Mouse (Mus musculus) limb, embryonic 15.5 days (tissue): ENCODE results near the gene Tbx2. TPM values are rescaled to one million over a fixed set of nuclear protein-coding genes. Genes with fewer than 3 reads are reported as not detected.

Source experiments
- ATAC-seq: fragments of 200-750 bp; cut with Nextera tagmentation; 2 replicates; pipeline ENCODE4 v1.8.0; 2017; ENCODE audit warnings: low read depth, moderate TSS enrichment; ENCODE audit not compliant: insufficient number of reproducible peaks, low FRiP score, low TSS enrichment
- H3K27ac ChIP-seq: fragments of 300-500 bp; sonication (generic); 2 replicates; pipeline ENCODE4 v1.5.1; 2015; ENCODE audit warnings: moderate library complexity, mild to moderate bottlenecking, inconsistent platforms
- H3K27me3 ChIP-seq: fragments of 300-500 bp; sonication (generic); 2 replicates; pipeline ENCODE4 v1.6.1; 2015; ENCODE audit warnings: inconsistent platforms
- H3K36me3 ChIP-seq: fragments of 300-500 bp; sonication (generic); 2 replicates; pipeline ENCODE4 v1.6.1; 2015; ENCODE audit warnings: inconsistent platforms
- H3K4me1 ChIP-seq: fragments of 300-500 bp; sonication (generic); 2 replicates; pipeline ENCODE4 v1.6.1; 2015; ENCODE audit warnings: inconsistent platforms
- H3K4me2 ChIP-seq: fragments of 300-500 bp; sonication (generic); 2 replicates; pipeline ENCODE4 v1.6.1; 2015; ENCODE audit warnings: mild to moderate bottlenecking, inconsistent platforms
- H3K4me3 ChIP-seq: fragments of 300-500 bp; sonication (generic); 2 replicates; pipeline ENCODE4 v1.5.1; 2015; ENCODE audit warnings: mild to moderate bottlenecking, inconsistent platforms
- H3K9ac ChIP-seq: fragments of 300-500 bp; sonication (generic); 2 replicates; pipeline ENCODE4 v1.6.1; 2015; ENCODE audit warnings: inconsistent platforms
- H3K9me3 ChIP-seq: fragments of 300-500 bp; sonication (generic); 2 replicates; pipeline ENCODE4 v1.6.1; 2016; ENCODE audit warnings: inconsistent platforms
- WGBS: fragments of 180-500 bp; shearing (Covaris S2); methylation state at CpG from one replicate; pipeline ENCODE4 v1.1.7; 2015; 5-methylcytosine and 5-hydroxymethylcytosine counted together
- polyA plus RNA-seq: library from polyadenylated mRNA; unstranded; fragments of >200 nt; fragmentation: Nextera tagmentation; extraction: Ambion mirVana; gene quantifications from 2 replicates; pipeline ENCODE4 v1.2.1, GENCODE M21; 2015

Tbx2 gene
- polyA plus RNA-seq, 1 experiment from 2014 or later: 4.1 TPM

GRCm38 (mm10) chr11:85836523-85837290 is 4.4 kb downstream of the Tbx2 start:
- Histone ChIP-seq H3K27ac (peak overlapping the region; percentile 29; the same call in 1 of the 2 replicates), H3K4me1 (peaks cover 55% of the 10 kb centered on the region), H3K9me3 (no peaks in the 10 kb centered on the region), H3K4me2 (peak overlapping the region; percentile 50), H3K27me3 (peaks cover 86% of the 10 kb centered on the region), H3K4me3 (peak overlapping the region; percentile 63), H3K9ac (peak overlapping the region; percentile 11; the same call in 1 of the 2 replicates), H3K36me3 (no peaks in the 10 kb centered on the region)
- no peak for ATAC-seq
- WGBS: 12% methylated on average over 32 of the region's 32 CpGs

DNA sequence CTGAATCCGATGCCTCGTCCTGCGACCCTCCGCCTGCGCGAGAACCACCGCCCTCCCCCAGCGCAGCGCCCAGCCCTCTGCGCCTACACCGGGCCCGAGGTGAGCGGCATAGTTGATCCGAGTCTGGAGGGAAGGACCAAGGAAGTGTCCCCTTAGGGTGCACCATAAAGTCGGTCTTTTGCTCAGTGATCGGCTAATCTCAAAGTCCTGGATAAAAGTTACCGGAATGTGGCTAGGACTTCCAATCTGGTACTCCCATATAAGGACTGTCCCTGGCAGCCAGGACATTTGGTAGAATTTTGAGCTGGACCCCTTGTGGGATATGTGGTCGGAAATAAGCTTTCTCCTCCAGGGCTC is 4.9 kb downstream of the Tbx2 start:
- Histone ChIP-seq H3K4me2 (peak overlapping the region; percentile 50), H3K27ac (peak overlapping the region; percentile 29; the same call in 1 of the 2 replicates), H3K36me3 (no peaks in the 10 kb centered on the region), H3K4me3 (peak overlapping the region; percentile 63), H3K4me1 (peaks cover 55% of the 10 kb centered on the region), H3K9me3 (no peaks in the 10 kb centered on the region), H3K27me3 (peaks cover 80% of the 10 kb centered on the region), H3K9ac (peak overlapping the region; percentile 11; the same call in 1 of the 2 replicates)
- WGBS: 5% methylated on average over 18 of the region's 18 CpGs
- ATAC-seq: no peak

DNA sequence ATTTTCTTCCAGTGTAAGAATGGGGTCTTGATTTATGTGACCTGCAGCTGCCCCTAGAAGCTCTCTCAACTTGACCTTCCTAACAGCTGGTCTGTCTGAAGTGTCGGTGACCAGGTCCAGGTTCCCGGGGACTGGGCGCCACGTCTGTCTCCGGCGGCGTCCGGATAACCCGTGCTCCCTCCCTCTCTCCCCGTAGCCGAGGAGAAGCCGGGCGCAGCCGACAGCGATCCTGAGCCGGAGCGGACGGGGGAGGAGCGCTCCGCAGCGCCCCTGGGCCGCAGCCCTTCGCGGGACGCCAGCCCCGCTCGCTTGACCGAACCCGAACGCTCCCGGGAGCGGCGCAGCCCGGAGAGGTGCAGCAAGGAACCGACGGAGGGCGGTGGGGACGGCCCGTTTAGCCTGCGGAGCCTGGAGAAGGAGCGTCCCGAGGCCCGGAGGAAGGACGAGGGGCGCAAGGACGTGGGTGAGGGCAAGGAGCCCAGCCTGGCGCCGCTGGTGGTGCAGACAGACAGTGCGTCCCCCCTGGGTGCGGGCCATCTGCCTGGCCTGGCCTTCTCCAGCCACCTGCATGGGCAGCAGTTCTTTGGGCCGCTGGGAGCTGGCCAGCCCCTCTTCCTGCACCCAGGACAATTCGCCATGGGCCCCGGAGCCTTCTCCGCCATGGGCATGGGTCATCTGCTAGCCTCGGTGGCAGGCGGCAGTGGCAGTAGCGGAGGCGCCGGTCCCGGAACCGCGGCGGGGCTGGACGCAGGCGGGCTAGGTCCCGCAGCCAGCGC is 5.5 kb downstream of the Tbx2 start:
- Histone ChIP-seq H3K27me3 (peaks cover 82% of the 10 kb centered on the region), H3K9me3 (no peaks in the 10 kb centered on the region), H3K27ac (peak overlapping the region; percentile 43; the same call in 1 of the 2 replicates), H3K4me1 (peaks cover 54% of the 10 kb centered on the region), H3K4me2 (peak overlapping the region; percentile 50), H3K4me3 (peak overlapping the region; percentile 63), H3K9ac (peak overlapping the region; percentile 35), H3K36me3 (no peaks in the 10 kb centered on the region)
- no peak for ATAC-seq
- WGBS: 2% methylated on average over 51 of the region's 67 CpGs

- Histone ChIP-seq H3K36me3 (no peaks in the 10 kb centered on the region), H3K27me3 (peaks cover 83% of the 10 kb centered on the region), H3K9ac (peak overlapping the region; percentile 35), H3K4me2 (peak overlapping the region; percentile 50), H3K4me1 (peaks cover 55% of the 10 kb centered on the region), H3K4me3 (peak overlapping the region; percentile 63), H3K27ac (peak overlapping the region; percentile 43; the same call in 1 of the 2 replicates), H3K9me3 (no peaks in the 10 kb centered on the region)
- WGBS: 26% methylated on average over 20 of the region's 20 CpGs
- no peak for ATAC-seq
These were observed 6.3 kb downstream of the Tbx2 start for GRCm38 (mm10) chr11:85838424-85839257.

DNA sequence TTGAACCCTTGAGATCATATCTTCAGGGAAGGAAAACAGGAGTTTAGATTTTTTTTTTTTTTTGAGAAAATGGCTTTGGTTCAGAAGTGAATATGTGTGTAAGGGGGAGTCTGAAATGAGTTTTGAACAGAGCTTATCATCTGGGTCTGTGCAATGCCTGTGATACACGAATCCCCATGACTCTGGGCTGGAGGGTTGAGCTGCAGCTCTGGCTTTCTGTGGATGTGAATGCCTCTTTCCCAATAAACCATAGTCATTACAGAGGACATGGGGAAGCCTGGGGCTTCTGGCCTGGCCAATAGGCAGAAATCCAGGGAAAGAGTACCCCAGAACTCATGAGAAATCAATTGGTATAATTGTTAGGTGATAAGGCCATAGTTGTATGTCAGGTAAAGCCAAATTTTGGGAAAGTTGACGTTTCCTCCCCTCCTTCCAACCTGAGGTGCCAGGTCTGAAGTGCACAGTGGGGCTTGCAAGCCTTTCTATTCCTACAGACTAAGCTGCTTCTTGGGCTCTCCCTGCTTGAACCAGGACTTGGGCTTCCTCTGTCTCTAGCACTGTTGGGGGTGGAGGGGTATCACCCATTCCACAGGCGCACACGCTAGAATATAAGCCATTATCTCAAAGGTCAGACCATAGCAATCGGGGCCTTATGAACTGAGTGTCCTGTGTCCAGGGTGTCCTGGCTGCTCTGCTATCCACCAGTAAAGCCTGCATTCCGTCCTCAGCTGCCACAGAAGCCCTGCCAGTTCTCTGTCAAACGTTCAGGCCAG is 7.1 kb downstream of the Tbx2 start:
- Histone ChIP-seq H3K4me1 (peaks cover 59% of the 10 kb centered on the region), H3K9me3 (no peaks in the 10 kb centered on the region), H3K4me3 (peak overlapping the region; percentile 63), H3K4me2 (peak overlapping the region; percentile 33), H3K27ac (peak overlapping the region; percentile 17; the same call in 1 of the 2 replicates), H3K9ac (no peak overlapping the region), H3K27me3 (peaks cover 75% of the 10 kb centered on the region), H3K36me3 (no peaks in the 10 kb centered on the region)
- ATAC-seq: no peak
- WGBS: 47% methylated on average over 7 of the region's 7 CpGs

DNA sequence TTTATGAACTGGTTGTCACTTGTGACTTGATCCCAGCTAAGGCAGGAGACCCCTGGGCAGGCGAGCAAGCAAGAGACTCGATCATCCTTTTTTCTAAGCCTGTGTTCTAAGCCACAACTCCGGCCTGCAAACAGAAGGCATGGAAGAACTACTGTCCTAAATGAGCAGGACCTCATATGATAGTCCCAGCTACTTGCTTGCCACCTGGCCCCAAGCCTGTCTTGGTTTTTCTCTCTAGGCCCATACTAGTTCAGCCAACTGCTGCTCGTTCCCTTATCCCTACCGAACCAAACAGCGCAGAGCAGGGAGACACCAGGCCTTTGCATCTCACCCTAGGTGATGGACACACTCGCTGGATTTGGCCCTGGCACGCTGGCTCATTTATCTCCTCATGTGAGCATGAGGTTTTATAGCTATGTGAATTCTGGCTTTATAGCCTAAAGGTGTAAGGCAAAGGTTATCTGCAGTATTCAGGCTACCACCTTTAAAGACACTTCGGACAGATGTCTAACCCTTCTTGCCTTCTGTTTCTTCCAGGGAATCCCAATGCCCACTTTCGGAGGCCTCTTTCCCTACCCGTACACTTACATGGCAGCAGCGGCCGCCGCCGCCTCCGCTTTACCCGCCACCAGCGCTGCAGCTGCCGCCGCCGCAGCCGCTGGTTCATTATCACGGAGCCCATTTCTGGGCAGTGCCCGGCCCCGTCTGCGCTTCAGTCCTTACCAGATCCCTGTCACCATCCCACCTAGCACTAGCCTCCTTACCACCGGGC is 7.9 kb downstream of the Tbx2 start:
- H3K9ac ChIP-seq: no peak overlapping the region
- peak overlapping the region; percentile 29; the same call in 1 of the 2 replicates for H3K27ac ChIP-seq
- no peaks in the 10 kb centered on the region for H3K9me3 ChIP-seq
- ATAC-seq: no peak
- peak overlapping the region; percentile 33 for H3K4me2 ChIP-seq
- peaks cover 65% of the 10 kb centered on the region for H3K4me1 ChIP-seq
- peaks cover 72% of the 10 kb centered on the region for H3K27me3 ChIP-seq
- H3K4me3 ChIP-seq: peak overlapping the region; percentile 63
- 20% methylated on average over 27 of the region's 27 CpGs for WGBS
- no peaks in the 10 kb centered on the region for H3K36me3 ChIP-seq

DNA sequence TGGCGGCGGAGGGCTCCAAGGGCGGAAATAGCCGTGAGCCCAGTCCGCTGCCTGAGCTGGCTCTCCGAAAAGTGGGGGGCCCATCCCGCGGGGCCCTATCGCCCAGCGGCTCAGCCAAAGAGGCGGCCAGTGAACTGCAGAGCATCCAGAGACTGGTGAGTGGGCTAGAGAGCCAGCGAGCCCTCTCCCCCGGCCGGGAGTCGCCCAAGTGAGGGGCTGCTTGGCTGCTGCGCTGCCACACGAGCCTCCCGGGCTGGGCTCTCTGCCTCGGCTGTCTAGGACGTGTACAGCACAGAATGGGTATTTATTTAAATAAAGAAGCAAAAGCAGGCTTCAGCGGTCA is 8.4 kb downstream of the Tbx2 start:
- Histone ChIP-seq H3K4me3 (peak overlapping the region; percentile 63), H3K4me2 (peak overlapping the region; percentile 33), H3K27ac (peak overlapping the region; percentile 29; the same call in 1 of the 2 replicates), H3K9me3 (no peaks in the 10 kb centered on the region), H3K4me1 (peaks cover 63% of the 10 kb centered on the region), H3K9ac (no peak overlapping the region), H3K36me3 (no peaks in the 10 kb centered on the region), H3K27me3 (peaks cover 73% of the 10 kb centered on the region)
- 8% methylated on average over 21 of the region's 21 CpGs for WGBS
- ATAC-seq: no peak

GRCm38 (mm10) chr11:85841211-85841681 is 8.9 kb downstream of the Tbx2 start:
- H3K4me2 ChIP-seq: peak overlapping the region; percentile 26; the same call in 1 of the 2 replicates
- ATAC-seq: no peak
- H3K27me3 ChIP-seq: peaks cover 71% of the 10 kb centered on the region
- H3K27ac ChIP-seq: no peak overlapping the region
- peaks cover 58% of the 10 kb centered on the region for H3K4me1 ChIP-seq
- 18% methylated on average over 8 of the region's 8 CpGs for WGBS
- peak overlapping the region; percentile 63 for H3K4me3 ChIP-seq
- H3K9ac ChIP-seq: no peak overlapping the region
- no peaks in the 10 kb centered on the region for H3K9me3 ChIP-seq
- no peaks in the 10 kb centered on the region for H3K36me3 ChIP-seq

- Histone ChIP-seq H3K9ac (peak overlapping the region; percentile 7; the same call in 1 of the 2 replicates), H3K27ac (peak overlapping the region; percentile 48; the same call in 1 of the 2 replicates), H3K27me3 (peaks cover 65% of the 10 kb centered on the region), H3K4me2 (peak overlapping the region; percentile 71), H3K9me3 (no peaks in the 10 kb centered on the region), H3K4me3 (peak overlapping the region; percentile 63), H3K36me3 (no peaks in the 10 kb centered on the region), H3K4me1 (peaks cover 54% of the 10 kb centered on the region)
- peak; percentile 28; the same call in 1 of the 2 replicates for ATAC-seq
- WGBS: under 1% methylated on average over 31 of the region's 32 CpGs
These were observed 9.6 kb downstream of the Tbx2 start for GRCm38 (mm10) chr11:85841980-85842379.

- Histone ChIP-seq H3K27me3 (peaks cover 59% of the 10 kb centered on the region), H3K9me3 (no peaks in the 10 kb centered on the region), H3K4me1 (peaks cover 46% of the 10 kb centered on the region), H3K36me3 (no peaks in the 10 kb centered on the region), H3K9ac (0 out of 2 replicates have a peak overlapping the region, but pooled peaks have one; percentile 31), H3K27ac (peak overlapping the region; percentile 72), H3K4me2 (peak overlapping the region; percentile 81), H3K4me3 (peak overlapping the region; percentile 54)
- ATAC-seq: no peak
- 10% methylated on average over 24 of the region's 24 CpGs for WGBS
These were observed 10.4 kb downstream of the Tbx2 start for GRCm38 (mm10) chr11:85842596-85843346.
